Mouse (Mus musculus) E14TG2a.4 (cell line): ENCODE results near the gene Chchd4.

Experiments used
- H3K27me3 ChIP-seq: 2 replicates; pipeline ENCODE4 v1.6.1; 2014; ENCODE audit warnings: low read length, control low read depth; ENCODE audit not compliant: insufficient read depth
- H3K36me3 ChIP-seq: 2 replicates; pipeline ENCODE4 v1.6.1; 2014; ENCODE audit warnings: low read length, control low read depth; ENCODE audit not compliant: insufficient read depth
- H3K4me1 ChIP-seq: replicated peaks from 2 replicates; pipeline ENCODE4 v1.6.1; 2014; ENCODE audit warnings: low read depth, low read length, control low read depth
- H3K4me3 ChIP-seq: replicated peaks from 2 replicates; pipeline ENCODE4 v1.5.1; 2014; ENCODE audit warnings: mild to moderate bottlenecking, low read length
- H3K9me3 ChIP-seq: 2 replicates; pipeline ENCODE4 v1.6.1; 2014; ENCODE audit warnings: low read length, control low read depth
- CTCF ChIP-seq: conservative IDR thresholded peaks from 2 replicates; pipeline ENCODE4 v1.5.1; 2014; ENCODE audit warnings: low read length
- NANOG ChIP-seq: IDR thresholded peaks from 2 replicates; pipeline ENCODE4 v1.6.1; 2014; ENCODE audit warnings: borderline replicate concordance, low read length, mixed read lengths
- POU5F1 ChIP-seq: IDR thresholded peaks from 2 replicates; pipeline ENCODE4 v1.6.1; 2014; ENCODE audit warnings: low read length, borderline replicate concordance

Chchd4 gene

GRCm38 (mm10) chr6:91467106-91467505, 6.2 kb downstream of the Chchd4 start:
- no peaks in the 10 kb centered on the region for H3K9me3 ChIP-seq
- no peak for TF ChIP-seq POU5F1
- no peak for TF ChIP-seq CTCF
- TF ChIP-seq NANOG, result no peak

GRCm38 (mm10) chr6:91465756-91466155, 7.6 kb downstream of the Chchd4 start:
- H3K4me3 ChIP-seq, result no peak overlapping the region

More at GRCm38 (mm10) chr6:91467106-91467505, 6.2 kb downstream of the Chchd4 start:
- no peaks in the 10 kb centered on the region for H3K27me3 ChIP-seq
- H3K4me1 ChIP-seq, result peaks cover 84% of the 10 kb centered on the region
- 0 out of 2 replicates have a peak overlapping the region, but pooled peaks have one; percentile 27 for H3K4me3 ChIP-seq
- H3K36me3 ChIP-seq, result peaks cover 87% of the 10 kb centered on the region

GRCm38 (mm10) chr6:91459471-91459870, 13.9 kb downstream of the Chchd4 start:
- peaks cover 10% of the 10 kb centered on the region for H3K4me1 ChIP-seq
- no peaks in the 10 kb centered on the region for H3K27me3 ChIP-seq
- peaks cover 19% of the 10 kb centered on the region for H3K36me3 ChIP-seq
- H3K9me3 ChIP-seq, result peaks cover 8% of the 10 kb centered on the region; the same call in 1 of the 2 replicates
- no peak for TF ChIP-seq NANOG
- no peak for TF ChIP-seq CTCF
- TF ChIP-seq POU5F1, result no peak
- no peak overlapping the region for H3K4me3 ChIP-seq

More at GRCm38 (mm10) chr6:91465756-91466155, 7.6 kb downstream of the Chchd4 start:
- Histone ChIP-seq H3K9me3 (no peaks in the 10 kb centered on the region), H3K36me3 (peaks cover 82% of the 10 kb centered on the region), H3K27me3 (no peaks in the 10 kb centered on the region), H3K4me1 (peaks cover 72% of the 10 kb centered on the region)
- TF ChIP-seq NANOG (no peak), POU5F1 (no peak), CTCF (no peak)

GRCm38 (mm10) chr6:91454546-91454945, 18.8 kb downstream of the Chchd4 start:
- no peak overlapping the region for H3K4me3 ChIP-seq
- peaks cover 8% of the 10 kb centered on the region; the same call in 1 of the 2 replicates for H3K9me3 ChIP-seq
- H3K36me3 ChIP-seq, result no peaks in the 10 kb centered on the region
- H3K27me3 ChIP-seq, result peaks cover 6% of the 10 kb centered on the region; the same call in 1 of the 2 replicates
- TF ChIP-seq NANOG (no peak), CTCF (no peak), POU5F1 (no peak)
- no peaks in the 10 kb centered on the region for H3K4me1 ChIP-seq

- Histone ChIP-seq H3K9me3 (peaks cover 8% of the 10 kb centered on the region; the same call in 1 of the 2 replicates), H3K27me3 (peaks cover 8% of the 10 kb centered on the region; the same call in 1 of the 2 replicates)
- TF ChIP-seq CTCF (no peak), NANOG (no peak), POU5F1 (no peak)
Observed at GRCm38 (mm10) chr6:91452056-91452455, 21.3 kb downstream of the Chchd4 start.

GRCm38 (mm10) chr6:91449472-91450225, 23.7 kb downstream of the Chchd4 start:
- H3K36me3 ChIP-seq, result no peaks in the 10 kb centered on the region
- H3K9me3 ChIP-seq, result no peaks in the 10 kb centered on the region
- no peaks in the 10 kb centered on the region for H3K4me1 ChIP-seq
- TF ChIP-seq CTCF, result no peak
- no peak for TF ChIP-seq NANOG
- no peak for TF ChIP-seq POU5F1
- H3K27me3 ChIP-seq, result peaks cover 12% of the 10 kb centered on the region; the same call in 1 of the 2 replicates
- H3K4me3 ChIP-seq, result no peak overlapping the region

More at GRCm38 (mm10) chr6:91452056-91452455, 21.3 kb downstream of the Chchd4 start:
- H3K36me3 ChIP-seq, result no peaks in the 10 kb centered on the region
- H3K4me3 ChIP-seq, result no peak overlapping the region
- H3K4me1 ChIP-seq, result no peaks in the 10 kb centered on the region

- Histone ChIP-seq H3K4me1 (peaks cover 9% of the 10 kb centered on the region), H3K4me3 (no peak overlapping the region), H3K27me3 (peaks cover 12% of the 10 kb centered on the region; the same call in 1 of the 2 replicates), H3K36me3 (no peaks in the 10 kb centered on the region), H3K9me3 (no peaks in the 10 kb centered on the region)
- TF ChIP-seq CTCF (no peak), POU5F1 (no peak), NANOG (no peak)
Observed at GRCm38 (mm10) chr6:91445316-91445715, 28.0 kb downstream of the Chchd4 start.

- Histone ChIP-seq H3K4me1 (peaks cover 9% of the 10 kb centered on the region), H3K27me3 (peaks cover 6% of the 10 kb centered on the region; the same call in 1 of the 2 replicates), H3K9me3 (no peaks in the 10 kb centered on the region), H3K4me3 (peak overlapping the region; percentile 87), H3K36me3 (no peaks in the 10 kb centered on the region)
- no peak for TF ChIP-seq NANOG
- TF ChIP-seq POU5F1, result no peak
- TF ChIP-seq CTCF, result no peak
Observed at GRCm38 (mm10) chr6:91441145-91441662, 32.1 kb downstream of the Chchd4 start.
